Mouse (Mus musculus) erythroblast, embryonic 14.5 days (primary cell): ENCODE results near the gene Slc5a10.

Experiments
- GATA1 ChIP-seq: IDR thresholded peaks from 2 replicates; pipeline ENCODE4 v1.6.1; 2012; ENCODE audit warnings: low read length, inconsistent platforms, mixed read lengths
- TAL1 ChIP-seq: IDR thresholded peaks from 3 replicates; pipeline ENCODE4 v1.6.1; 2012; ENCODE audit warnings: low read length, inconsistent platforms, mixed read lengths

- no peak for TF ChIP-seq GATA1
- TF ChIP-seq TAL1 = no peak
These were observed 7.4 kb upstream of the Slc5a10 start for GRCm38 (mm10) chr11:61728037-61728436.
